Mouse (Mus musculus) limb, embryonic 12.5 days (tissue): ENCODE data around the gene Dhrs13. TPM values are rescaled to one million over a fixed set of nuclear protein-coding genes. Genes with fewer than 3 reads are reported as not detected.
"Not testable (repeated sequence)": the region's sequence is repeated elsewhere in the genome, so short reads cannot be mapped to it uniquely, and the experiment has no call there.

ENCODE experiments used
- ATAC-seq: fragments of 200-750 bp; cut with Nextera tagmentation; 2 replicates; pipeline ENCODE4 v1.8.0; 2017; ENCODE audit warnings: low read depth, moderate TSS enrichment; ENCODE audit not compliant: insufficient number of reproducible peaks, insufficient read depth, low FRiP score, low TSS enrichment
- H3K27ac ChIP-seq: fragments of 300-500 bp; sonication (generic); 2 replicates; pipeline ENCODE4 v1.5.1; 2016; ENCODE audit warnings: mild to moderate bottlenecking, moderate library complexity
- H3K27me3 ChIP-seq: fragments of 300-500 bp; sonication (generic); 2 replicates; pipeline ENCODE4 v1.6.1; 2016; ENCODE audit warnings: mild to moderate bottlenecking, moderate library complexity
- H3K36me3 ChIP-seq: fragments of 300-500 bp; sonication (generic); 2 replicates; pipeline ENCODE4 v1.6.1; 2016; ENCODE audit warnings: mild to moderate bottlenecking, moderate library complexity
- H3K4me1 ChIP-seq: fragments of 300-500 bp; sonication (generic); replicated peaks from 2 replicates; pipeline ENCODE4 v1.6.1; 2016
- H3K4me2 ChIP-seq: fragments of 300-500 bp; sonication (generic); 2 replicates; pipeline ENCODE4 v1.6.1; 2016; ENCODE audit warnings: mild to moderate bottlenecking, moderate library complexity
- H3K4me3 ChIP-seq: fragments of 300-500 bp; sonication (generic); replicated peaks from 2 replicates; pipeline ENCODE4 v1.5.1; 2016; ENCODE audit warnings: mild to moderate bottlenecking
- H3K9ac ChIP-seq: fragments of 300-500 bp; sonication (generic); replicated peaks from 2 replicates; pipeline ENCODE4 v1.6.1; 2016; ENCODE audit warnings: mild to moderate bottlenecking, moderate library complexity
- H3K9me3 ChIP-seq: fragments of 300-500 bp; sonication (generic); 2 replicates; pipeline ENCODE4 v1.6.1; 2016; ENCODE audit warnings: mild to moderate bottlenecking, moderate library complexity
- WGBS: fragments of 180-500 bp; shearing (Covaris S2); methylation state at CpG from one replicate; pipeline ENCODE4 v1.1.7; 2016; 5-methylcytosine and 5-hydroxymethylcytosine counted together
- polyA plus RNA-seq: library from polyadenylated mRNA; unstranded; fragments of >200 nt; fragmentation: Nextera tagmentation; extraction: Ambion mirVana; gene quantifications from 2 replicates; pipeline ENCODE4 v1.2.1, GENCODE M21; 2016

Gene Dhrs13
- polyA plus RNA-seq, 1 experiment from 2014 or later = 20.4 TPM

DNA sequence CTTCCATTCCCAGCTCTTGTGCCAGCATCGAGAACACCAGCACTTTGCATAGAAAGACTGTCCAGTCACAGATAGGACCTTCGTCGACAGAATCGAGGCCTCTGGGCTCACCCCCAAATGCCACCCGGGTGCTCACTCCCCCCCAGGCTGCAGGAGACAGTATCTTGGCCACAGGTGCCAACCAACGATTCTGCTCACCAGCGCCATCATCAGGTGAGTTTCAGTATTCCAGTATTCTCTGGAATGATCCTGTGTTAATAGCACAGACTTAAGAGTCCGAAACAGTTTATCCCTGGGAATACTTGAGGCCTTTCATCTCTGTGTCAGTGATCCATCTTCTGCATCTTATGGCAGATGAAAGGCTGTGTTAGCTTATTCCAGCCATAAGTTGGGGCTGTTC is 8.5 kb upstream of the Dhrs13 start:
- WGBS = 86% methylated on average over 8 of the region's 8 CpGs
- Histone ChIP-seq H3K36me3 (peaks cover 90% of the 10 kb centered on the region), H3K27ac (no peak overlapping the region), H3K9ac (no peak overlapping the region), H3K9me3 (no peaks in the 10 kb centered on the region), H3K27me3 (no peaks in the 10 kb centered on the region), H3K4me1 (no peaks in the 10 kb centered on the region), H3K4me2 (no peak overlapping the region), H3K4me3 (no peak overlapping the region)
- ATAC-seq = no peak

DNA sequence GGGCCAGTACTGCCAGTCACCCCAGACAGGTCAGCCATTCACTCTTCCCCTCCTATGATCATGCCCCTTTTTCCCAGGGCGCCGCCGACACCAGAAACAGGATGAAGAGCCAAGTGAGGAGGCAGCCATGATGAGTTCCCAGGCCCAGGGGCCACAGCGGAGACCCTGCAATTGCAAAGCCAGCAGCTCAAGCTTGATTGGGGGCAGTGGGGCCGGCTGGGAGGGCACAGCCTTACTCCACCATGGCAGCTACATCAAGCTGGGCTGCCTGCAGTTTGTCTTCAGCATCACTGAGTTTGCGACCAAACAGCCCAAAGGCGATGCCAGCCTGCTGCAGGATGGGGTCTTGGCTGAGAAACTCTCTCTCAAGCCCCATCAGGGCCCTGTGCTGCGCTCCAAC is 2.8 kb upstream of the Dhrs13 start:
- Histone ChIP-seq H3K4me2 (no peak overlapping the region), H3K27me3 (no peaks in the 10 kb centered on the region), H3K9me3 (no peaks in the 10 kb centered on the region), H3K36me3 (peaks cover 61% of the 10 kb centered on the region), H3K27ac (no peak overlapping the region), H3K9ac (no peak overlapping the region), H3K4me3 (no peak overlapping the region), H3K4me1 (peaks cover 28% of the 10 kb centered on the region)
- WGBS = 95% methylated on average over 8 of the region's 8 CpGs
- ATAC-seq = no peak

DNA sequence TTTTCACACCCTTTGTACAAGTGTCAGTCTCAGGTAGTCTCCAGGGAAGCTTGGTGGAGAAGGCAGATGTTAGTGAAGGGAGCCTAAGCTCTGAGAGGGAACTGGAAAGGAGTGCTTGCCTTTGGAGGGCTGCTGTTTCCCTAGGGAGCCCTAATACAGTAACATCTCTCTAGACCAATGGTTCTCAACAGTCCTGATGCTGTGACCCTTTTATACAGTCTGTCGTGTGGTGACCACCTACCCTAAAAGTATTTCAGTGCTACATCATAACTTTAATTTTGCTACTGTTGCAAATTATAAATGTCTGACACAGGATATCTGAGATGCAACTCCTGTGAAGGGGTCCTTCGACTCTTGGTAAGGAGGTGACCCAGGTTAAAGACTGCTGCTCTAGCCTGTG is 1.5 kb upstream of the Dhrs13 start:
- 62% methylated on average over 2 of the region's 2 CpGs for WGBS
- Histone ChIP-seq H3K27me3 (no peaks in the 10 kb centered on the region), H3K4me2 (no peak overlapping the region), H3K9ac (no peak overlapping the region), H3K4me3 (no peak overlapping the region), H3K9me3 (no peaks in the 10 kb centered on the region), H3K36me3 (peaks cover 59% of the 10 kb centered on the region), H3K4me1 (peaks cover 28% of the 10 kb centered on the region), H3K27ac (no peak overlapping the region)
- no peak for ATAC-seq

DNA sequence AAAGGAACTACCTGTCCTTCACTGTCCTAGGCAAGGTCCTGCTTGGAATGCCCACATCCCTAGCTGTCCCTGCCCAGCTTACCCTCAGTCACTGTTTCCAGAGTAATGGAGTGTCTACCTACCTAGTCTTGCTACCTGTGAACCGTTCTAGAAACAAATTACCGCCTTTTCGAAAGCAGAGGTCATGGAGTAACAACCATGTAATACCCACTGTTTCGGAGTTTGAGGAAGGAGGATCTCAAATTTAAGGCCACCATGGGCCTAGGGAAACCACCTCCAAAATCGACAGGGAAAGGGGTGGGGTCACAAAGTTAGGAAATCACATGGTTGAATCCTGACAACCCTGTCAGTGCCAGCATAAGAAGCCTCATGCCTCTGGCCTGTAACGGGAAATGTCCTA is 691 bp upstream of the Dhrs13 start:
- peak overlapping the region; percentile 72 for H3K4me3 ChIP-seq
- H3K27ac ChIP-seq = peak overlapping the region; percentile 93
- WGBS = 41% methylated on average over 6 of the region's 6 CpGs
- no peaks in the 10 kb centered on the region for H3K27me3 ChIP-seq
- H3K4me1 ChIP-seq = peaks cover 28% of the 10 kb centered on the region
- no peaks in the 10 kb centered on the region for H3K9me3 ChIP-seq
- peak overlapping the region; percentile 83 for H3K4me2 ChIP-seq
- H3K36me3 ChIP-seq = peaks cover 52% of the 10 kb centered on the region
- peak; percentile 9; the same call in 1 of the 2 replicates for ATAC-seq
- H3K9ac ChIP-seq = no peak overlapping the region

DNA sequence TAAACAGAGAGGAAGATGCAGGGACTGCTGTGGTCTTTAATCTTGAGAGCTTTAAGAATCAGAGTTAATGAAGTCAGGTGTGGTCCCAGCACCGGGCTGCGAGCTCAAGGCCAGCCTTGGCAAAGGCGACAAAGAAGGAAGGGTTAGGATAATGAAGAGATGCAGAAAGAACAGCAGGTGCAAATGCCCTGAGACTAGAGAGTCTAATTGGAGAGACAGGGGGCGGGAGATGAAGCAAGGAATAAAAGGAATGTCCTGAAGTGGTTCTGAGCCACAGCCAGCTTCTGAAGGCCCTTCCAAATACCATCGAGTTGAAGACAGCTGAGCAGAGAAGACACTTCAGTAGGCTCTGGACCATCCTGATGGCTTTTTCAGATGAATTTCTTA is 722 bp downstream of the Dhrs13 start:
- no peaks in the 10 kb centered on the region for H3K27me3 ChIP-seq
- peak overlapping the region; percentile 93 for H3K27ac ChIP-seq
- peaks cover 35% of the 10 kb centered on the region for H3K4me1 ChIP-seq
- 18% methylated on average over 5 of the region's 5 CpGs for WGBS
- H3K36me3 ChIP-seq = peaks cover 37% of the 10 kb centered on the region
- peak overlapping the region; percentile 83 for H3K4me2 ChIP-seq
- peak overlapping the region; percentile 72 for H3K4me3 ChIP-seq
- ATAC-seq = no peak
- peak overlapping the region; percentile 78 for H3K9ac ChIP-seq
- no peaks in the 10 kb centered on the region for H3K9me3 ChIP-seq

DNA sequence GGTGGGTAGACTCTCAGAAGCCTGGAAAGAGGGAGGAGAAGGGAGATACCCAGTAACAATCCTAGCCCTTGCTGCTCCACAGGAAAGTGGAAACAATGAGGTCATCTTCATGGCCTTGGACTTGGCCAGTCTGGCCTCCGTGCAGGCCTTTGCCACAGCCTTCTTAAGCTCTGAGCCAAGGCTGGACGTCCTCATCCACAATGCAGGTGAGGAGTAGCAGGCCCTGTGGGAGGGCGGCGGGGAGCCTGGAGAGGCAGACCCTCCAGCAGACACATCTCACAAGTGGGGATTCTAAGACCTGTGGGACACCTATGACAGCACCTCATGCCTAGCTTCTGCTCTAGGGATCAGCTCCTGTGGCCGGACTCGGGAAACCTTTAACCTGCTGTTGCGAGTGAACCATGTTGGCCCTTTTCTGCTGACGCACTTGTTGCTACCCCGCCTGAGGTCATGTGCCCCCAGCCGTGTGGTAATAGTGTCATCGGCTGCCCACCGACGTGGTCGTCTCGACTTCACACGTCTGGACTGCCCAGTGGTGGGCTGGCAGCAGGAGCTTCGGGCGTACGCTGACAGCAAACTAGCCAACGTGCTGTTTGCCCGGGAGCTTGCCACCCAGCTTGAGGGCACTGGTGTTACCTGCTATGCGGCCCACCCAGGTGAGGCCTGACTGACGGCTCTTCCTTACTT is 2.0 kb downstream of the Dhrs13 start:
- H3K9me3 ChIP-seq = no peaks in the 10 kb centered on the region
- no peak for ATAC-seq
- no peak overlapping the region for H3K9ac ChIP-seq
- peaks cover 44% of the 10 kb centered on the region for H3K4me1 ChIP-seq
- no peak overlapping the region for H3K4me3 ChIP-seq
- no peaks in the 10 kb centered on the region for H3K27me3 ChIP-seq
- peaks cover 25% of the 10 kb centered on the region for H3K36me3 ChIP-seq
- H3K27ac ChIP-seq = no peak overlapping the region
- 92% methylated on average over 23 of the region's 23 CpGs for WGBS
- H3K4me2 ChIP-seq = no peak overlapping the region

DNA sequence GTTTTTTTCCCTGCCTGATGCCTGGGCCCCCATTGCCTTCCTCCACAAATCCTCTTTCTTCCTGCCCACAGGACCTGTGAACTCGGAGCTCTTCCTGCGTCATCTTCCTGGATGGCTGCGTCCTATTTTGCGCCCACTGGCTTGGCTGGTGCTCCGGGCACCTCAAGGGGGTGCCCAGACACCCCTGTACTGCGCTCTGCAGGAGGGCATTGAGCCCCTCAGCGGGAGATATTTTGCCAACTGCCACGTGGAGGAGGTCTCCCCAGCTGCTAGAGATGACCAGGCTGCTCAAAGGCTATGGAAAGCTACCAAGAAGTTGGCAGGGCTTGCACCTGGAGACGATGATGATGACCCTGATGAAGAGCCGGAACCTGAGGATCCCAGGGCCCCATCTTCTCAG is 4.7 kb downstream of the Dhrs13 start:
- no peak overlapping the region for H3K4me2 ChIP-seq
- no peaks in the 10 kb centered on the region for H3K9me3 ChIP-seq
- H3K27ac ChIP-seq = no peak overlapping the region
- peaks cover 19% of the 10 kb centered on the region for H3K36me3 ChIP-seq
- H3K27me3 ChIP-seq = no peaks in the 10 kb centered on the region
- 88% methylated on average over 10 of the region's 10 CpGs for WGBS
- no peak for ATAC-seq
- H3K4me1 ChIP-seq = peaks cover 33% of the 10 kb centered on the region
- no peak overlapping the region for H3K9ac ChIP-seq
- H3K4me3 ChIP-seq = no peak overlapping the region

DNA sequence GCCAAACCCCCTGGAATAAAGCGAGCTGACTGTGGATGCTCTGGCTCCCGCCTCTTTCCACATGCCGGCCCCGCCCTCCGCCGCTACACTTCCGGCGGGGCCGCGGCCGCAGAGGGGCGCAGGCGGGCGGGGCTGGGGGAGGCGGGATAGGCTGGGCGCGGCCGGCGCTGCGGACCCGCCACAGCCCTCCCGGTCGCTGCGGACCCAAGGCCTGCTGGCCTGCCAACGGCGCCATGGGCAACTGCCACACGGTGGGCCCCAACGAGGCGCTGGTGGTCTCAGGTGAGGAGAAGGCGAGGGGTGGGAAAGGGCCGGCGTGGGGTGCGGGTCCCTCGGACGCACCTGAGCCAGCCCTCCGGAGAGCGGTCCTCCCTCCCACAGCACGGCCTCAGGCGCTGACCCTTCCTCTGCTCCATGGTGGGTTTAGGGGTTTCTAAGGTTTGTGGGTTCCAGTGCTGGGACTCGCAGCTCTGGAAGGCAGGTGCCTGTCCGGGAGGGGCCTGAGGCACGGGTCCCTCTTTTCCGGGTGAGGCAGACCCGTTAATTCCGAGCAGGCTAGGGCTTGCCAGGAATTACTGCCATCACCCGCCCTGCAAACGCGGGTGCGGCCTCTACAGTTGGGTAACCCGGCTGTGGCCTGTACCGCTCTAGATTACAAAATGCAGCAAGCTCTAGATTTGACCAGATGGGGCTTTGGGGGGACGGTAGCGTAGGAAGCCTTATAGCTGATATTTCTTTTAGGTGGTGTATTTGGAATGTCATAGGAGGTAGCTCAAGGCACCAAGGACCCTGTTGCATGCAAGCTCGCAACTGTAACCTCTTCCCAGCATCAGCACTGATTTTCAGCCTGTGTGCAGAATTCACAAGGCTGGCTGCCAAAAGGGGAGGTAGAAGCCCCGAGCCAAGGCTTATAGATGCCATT is 6.0 kb downstream of the Dhrs13 start, which contains the start of gene Flot2:
Flot2 (plus strand) TSS at position 101 of the 922 bp plus-strand sequence.
- Histone ChIP-seq H3K9me3 (no peaks in the 10 kb centered on the region), H3K36me3 (peaks cover 25% of the 10 kb centered on the region), H3K27ac (peak within 1 kb of the TSS; percentile 79), H3K4me3 (peak within 1 kb of the TSS; percentile 86), H3K4me1 (peaks cover 29% of the 10 kb centered on the region), H3K27me3 (no peaks in the 10 kb centered on the region), H3K9ac (peak within 1 kb of the TSS; percentile 86), H3K4me2 (peak within 1 kb of the TSS; percentile 84)
- ATAC-seq = peak; percentile 67
- 3% methylated on average over 53 of the region's 55 CpGs for WGBS

DNA sequence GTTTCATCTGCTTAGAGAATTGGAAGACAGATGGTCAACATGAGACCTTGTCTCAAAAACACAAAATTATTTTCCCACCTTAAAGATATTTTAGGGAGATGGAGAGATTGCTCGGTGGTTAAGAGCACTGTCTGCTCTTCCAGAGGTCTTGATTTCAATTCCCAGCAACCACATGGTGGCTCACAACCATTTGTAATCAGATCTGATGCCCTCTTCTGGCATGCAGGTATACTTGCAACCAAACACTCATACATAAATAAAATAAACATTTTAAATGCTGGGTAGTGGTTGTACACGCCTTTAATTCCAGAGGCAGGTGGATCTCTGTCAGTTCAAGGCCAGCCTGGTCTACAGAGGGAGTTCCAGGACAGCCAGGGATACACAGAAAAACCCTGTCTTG is 8.8 kb downstream of the Dhrs13 start:
- Histone ChIP-seq H3K9ac (no peak overlapping the region), H3K27me3 (no peaks in the 10 kb centered on the region), H3K4me2 (no peak overlapping the region), H3K4me3 (no peak overlapping the region), H3K36me3 (peaks cover 15% of the 10 kb centered on the region), H3K9me3 (no peaks in the 10 kb centered on the region), H3K4me1 (peaks cover 19% of the 10 kb centered on the region), H3K27ac (no peak overlapping the region)
- ATAC-seq = no peak
- 64% methylated on average over 2 of the region's 2 CpGs for WGBS

DNA sequence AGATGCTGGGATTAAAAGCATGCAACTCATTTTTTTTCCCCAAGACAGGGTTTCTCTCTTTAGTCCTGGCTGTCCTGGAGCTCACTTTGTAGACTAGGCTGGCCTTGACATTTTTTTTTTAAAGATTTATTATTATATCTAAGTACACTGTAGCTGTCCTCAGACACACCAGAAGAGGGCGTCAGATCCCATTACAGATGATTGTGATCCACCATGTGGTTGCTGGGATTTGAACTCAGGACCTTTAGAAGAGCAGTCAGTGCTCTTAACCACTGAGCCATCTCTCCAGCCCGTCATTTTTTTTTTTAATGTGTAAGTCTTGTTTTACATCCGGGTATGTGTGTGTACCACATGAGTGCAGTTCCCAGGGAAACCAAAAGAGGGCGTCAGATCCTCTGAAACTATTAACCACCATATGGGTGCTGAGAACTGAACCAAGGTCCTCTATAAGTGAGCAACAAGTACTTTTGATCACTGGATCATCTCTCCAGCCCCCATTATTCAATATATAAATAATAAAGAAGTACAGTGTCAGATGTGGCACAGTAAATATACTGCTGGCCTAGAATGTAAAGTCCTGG is 10.3 kb downstream of the Dhrs13 start:
- peaks cover 15% of the 10 kb centered on the region for H3K4me1 ChIP-seq
- H3K36me3 ChIP-seq = peaks cover 17% of the 10 kb centered on the region
- not testable (repeated sequence) for H3K4me2 ChIP-seq, H3K4me3 ChIP-seq, H3K9ac ChIP-seq, H3K27ac ChIP-seq, ATAC-seq, H3K9me3 ChIP-seq, H3K27me3 ChIP-seq
- WGBS = 90% methylated on average over 4 of the region's 4 CpGs

DNA sequence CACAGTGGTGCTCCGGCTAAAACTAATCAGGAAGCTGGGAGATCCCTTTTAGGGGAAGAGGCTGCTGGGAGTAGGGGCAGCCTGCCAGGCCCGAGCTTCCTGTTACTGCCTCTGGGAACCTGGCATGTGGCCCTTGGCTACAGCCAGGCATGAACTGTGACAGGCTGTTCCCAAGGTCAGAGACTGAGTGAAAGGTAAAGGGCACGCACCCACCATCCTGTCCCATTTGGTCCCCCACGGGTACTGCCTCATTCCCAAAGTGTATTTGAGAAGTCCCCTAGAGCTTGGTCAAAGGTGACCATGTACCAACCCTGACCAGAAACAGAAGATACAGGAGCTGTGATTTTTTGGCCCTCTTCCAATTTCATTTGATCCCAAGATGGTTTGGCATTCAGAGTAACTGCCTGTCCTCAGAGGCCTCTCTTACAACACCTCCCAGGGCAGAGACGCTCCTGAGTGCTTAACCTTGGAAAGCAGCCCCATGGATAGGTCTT is 12.7 kb downstream of the Dhrs13 start:
- WGBS = 87% methylated on average over 5 of the region's 5 CpGs
- Histone ChIP-seq H3K9ac (no peak overlapping the region), H3K4me1 (no peaks in the 10 kb centered on the region), H3K36me3 (peaks cover 20% of the 10 kb centered on the region), H3K27ac (no peak overlapping the region), H3K27me3 (no peaks in the 10 kb centered on the region), H3K9me3 (no peaks in the 10 kb centered on the region), H3K4me2 (no peak overlapping the region), H3K4me3 (no peak overlapping the region)
- ATAC-seq = no peak
